Mouse (Mus musculus) embryonic facial prominence, embryonic 10.5 days (tissue): ENCODE measurements around the gene Fscn1. TPM values are rescaled to one million over a fixed set of nuclear protein-coding genes. Genes with fewer than 3 reads are reported as not detected.

Experiments
- DNase-seq: peaks from one replicate; pipeline ENCODE4 v3.0.0-alpha.2; 2017; ENCODE audit warnings: low spot score
- H3K27ac ChIP-seq: fragments of 300-500 bp; sonication (generic); replicated peaks from 2 replicates; pipeline ENCODE4 v1.5.1; 2016; ENCODE audit warnings: mild to moderate bottlenecking
- H3K27me3 ChIP-seq: fragments of 300-500 bp; sonication (generic); replicated peaks from 2 replicates; pipeline ENCODE4 v1.6.1; 2016; ENCODE audit warnings: low read depth, mild to moderate bottlenecking; ENCODE audit not compliant: poor library complexity, severe bottlenecking
- H3K36me3 ChIP-seq: fragments of 300-500 bp; sonication (generic); replicated peaks from 2 replicates; pipeline ENCODE4 v1.6.1; 2016; ENCODE audit warnings: mild to moderate bottlenecking, moderate library complexity
- H3K4me1 ChIP-seq: fragments of 300-500 bp; sonication (generic); 2 replicates; pipeline ENCODE4 v1.6.1; 2016
- H3K4me3 ChIP-seq: fragments of 300-500 bp; sonication (generic); 2 replicates; pipeline ENCODE4 v1.5.1; 2016; ENCODE audit warnings: mild to moderate bottlenecking, moderate library complexity
- H3K9me3 ChIP-seq: fragments of 300-500 bp; sonication (generic); 2 replicates; pipeline ENCODE4 v1.6.1; 2016; ENCODE audit warnings: mild to moderate bottlenecking
- WGBS: fragments of 180-500 bp; shearing (Covaris S2); methylation state at CpG from one replicate; pipeline ENCODE4 v1.1.7; 2016; 5-methylcytosine and 5-hydroxymethylcytosine counted together
- polyA plus RNA-seq: library from polyadenylated mRNA; unstranded; fragments of >200 nt; fragmentation: Nextera tagmentation; extraction: Ambion mirVana; gene quantifications from 2 replicates; pipeline ENCODE4 v1.2.1, GENCODE M21; 2016

The Fscn1 gene
- 759 and 790 TPM in 2 replicates for polyA plus RNA-seq

GRCm38 (mm10) chr5:142959576-142960556 lies at the start of gene Fscn1:
TSS of gene Fscn1 (plus strand) at chr5:142960343.
- Histone ChIP-seq H3K9me3 (no peaks in the 10 kb centered on the region), H3K4me3 (peak within 1 kb of the TSS; percentile 78), H3K27me3 (peaks cover 17% of the 10 kb centered on the region), H3K4me1 (peaks cover 37% of the 10 kb centered on the region), H3K27ac (peak within 1 kb of the TSS; percentile 99), H3K36me3 (peaks cover 30% of the 10 kb centered on the region)
- WGBS: 7% methylated on average over 44 of the region's 44 CpGs
- peak; percentile 97 for DNase-seq

- Histone ChIP-seq H3K27me3 (no peaks in the 10 kb centered on the region), H3K4me3 (no peak overlapping the region), H3K27ac (no peak overlapping the region), H3K36me3 (no peaks in the 10 kb centered on the region), H3K9me3 (no peaks in the 10 kb centered on the region), H3K4me1 (peaks cover 39% of the 10 kb centered on the region)
- DNase-seq: no peak
- WGBS: 78% methylated on average over 2 of the region's 2 CpGs
Observed at GRCm38 (mm10) chr5:142911629-142912028, 48.5 kb upstream of the Fscn1 start.

GRCm38 (mm10) chr5:142912320-142912719 lies 47.8 kb upstream of the Fscn1 start:
- no peak overlapping the region for H3K27ac ChIP-seq
- no peaks in the 10 kb centered on the region for H3K36me3 ChIP-seq
- DNase-seq: no peak
- H3K27me3 ChIP-seq: no peaks in the 10 kb centered on the region
- H3K9me3 ChIP-seq: no peaks in the 10 kb centered on the region
- peaks cover 35% of the 10 kb centered on the region for H3K4me1 ChIP-seq
- WGBS: 91% methylated on average over 3 of the region's 3 CpGs
- H3K4me3 ChIP-seq: no peak overlapping the region

- Histone ChIP-seq H3K27me3 (no peaks in the 10 kb centered on the region), H3K4me1 (peaks cover 31% of the 10 kb centered on the region), H3K36me3 (no peaks in the 10 kb centered on the region), H3K4me3 (no peak overlapping the region), H3K27ac (no peak overlapping the region), H3K9me3 (no peaks in the 10 kb centered on the region)
- no peak for DNase-seq
- WGBS: 84% methylated on average over 4 of the region's 4 CpGs
Observed at GRCm38 (mm10) chr5:142912739-142913138, 47.4 kb upstream of the Fscn1 start.

GRCm38 (mm10) chr5:142915231-142915630 lies 44.9 kb upstream of the Fscn1 start:
- DNase-seq: no peak
- 91% methylated on average over 11 of the region's 11 CpGs for WGBS
- Histone ChIP-seq H3K27ac (no peak overlapping the region), H3K36me3 (no peaks in the 10 kb centered on the region), H3K4me1 (peaks cover 6% of the 10 kb centered on the region), H3K9me3 (no peaks in the 10 kb centered on the region), H3K27me3 (no peaks in the 10 kb centered on the region), H3K4me3 (no peak overlapping the region)

GRCm38 (mm10) chr5:142916593-142916992 lies 43.5 kb upstream of the Fscn1 start:
- Histone ChIP-seq H3K27me3 (no peaks in the 10 kb centered on the region), H3K4me3 (no peak overlapping the region), H3K36me3 (no peaks in the 10 kb centered on the region), H3K9me3 (no peaks in the 10 kb centered on the region), H3K27ac (no peak overlapping the region), H3K4me1 (peaks cover 11% of the 10 kb centered on the region)
- WGBS: 79% methylated on average over 7 of the region's 7 CpGs
- DNase-seq: no peak

- H3K27ac ChIP-seq: no peak overlapping the region
- no peaks in the 10 kb centered on the region for H3K36me3 ChIP-seq
- no peak overlapping the region for H3K4me3 ChIP-seq
- H3K9me3 ChIP-seq: no peaks in the 10 kb centered on the region
- no peak for DNase-seq
- no peaks in the 10 kb centered on the region for H3K27me3 ChIP-seq
- peaks cover 11% of the 10 kb centered on the region for H3K4me1 ChIP-seq
- 93% methylated on average over 8 of the region's 8 CpGs for WGBS
Observed at GRCm38 (mm10) chr5:142917402-142917801, 42.7 kb upstream of the Fscn1 start.

- WGBS: 61% methylated on average over 8 of the region's 8 CpGs
- Histone ChIP-seq H3K4me1 (peaks cover 14% of the 10 kb centered on the region), H3K36me3 (no peaks in the 10 kb centered on the region), H3K4me3 (no peak overlapping the region), H3K27ac (peak overlapping the region; percentile 70; the same call in 1 of the 2 replicates), H3K9me3 (no peaks in the 10 kb centered on the region), H3K27me3 (no peaks in the 10 kb centered on the region)
- no peak for DNase-seq
Observed at GRCm38 (mm10) chr5:142920311-142921073, 39.7 kb upstream of the Fscn1 start.

GRCm38 (mm10) chr5:142921074-142921459 lies 39.1 kb upstream of the Fscn1 start:
- Histone ChIP-seq H3K27me3 (no peaks in the 10 kb centered on the region), H3K9me3 (no peaks in the 10 kb centered on the region), H3K4me3 (no peak overlapping the region), H3K4me1 (peaks cover 18% of the 10 kb centered on the region), H3K27ac (peak overlapping the region; percentile 70; the same call in 1 of the 2 replicates), H3K36me3 (no peaks in the 10 kb centered on the region)
- DNase-seq: no peak
- 72% methylated on average over 6 of the region's 6 CpGs for WGBS

GRCm38 (mm10) chr5:142922251-142922650 lies 37.9 kb upstream of the Fscn1 start:
- no peaks in the 10 kb centered on the region for H3K36me3 ChIP-seq
- no peak overlapping the region for H3K27ac ChIP-seq
- H3K4me3 ChIP-seq: no peak overlapping the region
- no peaks in the 10 kb centered on the region; the same call in 1 of the 2 replicates for H3K27me3 ChIP-seq
- H3K9me3 ChIP-seq: no peaks in the 10 kb centered on the region
- peaks cover 26% of the 10 kb centered on the region for H3K4me1 ChIP-seq
- 88% methylated on average over 5 of the region's 5 CpGs for WGBS
- no peak for DNase-seq

GRCm38 (mm10) chr5:142923781-142924180 lies 36.4 kb upstream of the Fscn1 start:
- WGBS: 80% methylated on average over 3 of the region's 3 CpGs
- no peaks in the 10 kb centered on the region; the same call in 1 of the 2 replicates for H3K27me3 ChIP-seq

GRCm38 (mm10) chr5:142924336-142924959 lies 35.7 kb upstream of the Fscn1 start:
- 80% methylated on average over 12 of the region's 12 CpGs for WGBS
- Histone ChIP-seq H3K4me1 (peaks cover 40% of the 10 kb centered on the region), H3K9me3 (no peaks in the 10 kb centered on the region), H3K36me3 (no peaks in the 10 kb centered on the region), H3K27ac (no peak overlapping the region; the same call in 1 of the 2 replicates), H3K27me3 (no peaks in the 10 kb centered on the region; the same call in 1 of the 2 replicates), H3K4me3 (no peak overlapping the region)
- DNase-seq: no peak

More at GRCm38 (mm10) chr5:142923781-142924180, 36.4 kb upstream of the Fscn1 start:
- Histone ChIP-seq H3K9me3 (no peaks in the 10 kb centered on the region), H3K4me3 (no peak overlapping the region), H3K27ac (no peak overlapping the region), H3K4me1 (peaks cover 33% of the 10 kb centered on the region), H3K36me3 (no peaks in the 10 kb centered on the region)
- DNase-seq: no peak
